Mouse (Mus musculus) gastrocnemius, postnatal 14 days (tissue): ENCODE data around the gene Zmynd12. TPM values are rescaled to one million over a fixed set of nuclear protein-coding genes. Genes with fewer than 3 reads are reported as not detected.

Experiments
- DNase-seq: peaks from one replicate; pipeline ENCODE4 v3.0.0; 2021; ENCODE audit warnings: mixed read lengths
- intact Hi-C: fragments of 180-260 bp; cut with DNase I; formaldehyde crosslinking; loops from one replicate; pipeline ENCODE4 v1.15.1; 2025; ENCODE audit warnings: low total_unique reads
- total RNA-seq, 2 experiments: library from RNA; stranded (reverse); gene quantifications; 2 replicates each; pipeline ENCODE4 v1.2.3; 2021

The Zmynd12 gene
- total RNA-seq, 2 experiments from 2014 or later = 0.20 TPM; not detected in 1

- intact Hi-C loops = no loop called here
- DNase-seq = no peak
These were observed 19.9 kb downstream of the Zmynd12 start for GRCm38 (mm10) chr4:119442539-119442938.

DNA sequence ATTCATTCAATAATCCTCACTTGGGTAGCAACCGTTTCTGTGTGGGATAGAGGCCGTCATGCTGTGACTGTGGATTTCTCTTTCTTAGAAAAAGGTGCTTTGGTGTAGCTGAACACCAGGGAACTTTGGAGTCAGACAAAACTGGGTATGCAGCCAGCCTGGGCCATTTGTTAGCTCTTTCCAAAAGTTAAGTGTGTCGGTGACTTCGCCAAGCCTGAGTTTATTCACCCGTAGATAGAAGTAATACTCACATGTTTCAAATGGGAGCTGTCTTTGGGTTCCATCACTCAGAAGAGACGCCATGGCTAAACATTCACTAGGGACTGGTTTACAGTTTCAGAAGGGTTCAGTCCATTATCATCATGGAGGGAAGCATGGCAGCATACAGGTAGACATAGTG lies 24.6 kb downstream of the Zmynd12 start:
- no peak for DNase-seq
- intact Hi-C loops = no loop called here

- intact Hi-C loops = no loop called here
- no peak for DNase-seq
These were observed 25.2 kb downstream of the Zmynd12 start for GRCm38 (mm10) chr4:119447786-119448185.

GRCm38 (mm10) chr4:119450436-119450835 lies 27.8 kb downstream of the Zmynd12 start:
- intact Hi-C loops = no loop called here
- no peak for DNase-seq

GRCm38 (mm10) chr4:119453128-119453527 lies 30.5 kb downstream of the Zmynd12 start:
- DNase-seq = no peak
- intact Hi-C loops = no loop called here

DNA sequence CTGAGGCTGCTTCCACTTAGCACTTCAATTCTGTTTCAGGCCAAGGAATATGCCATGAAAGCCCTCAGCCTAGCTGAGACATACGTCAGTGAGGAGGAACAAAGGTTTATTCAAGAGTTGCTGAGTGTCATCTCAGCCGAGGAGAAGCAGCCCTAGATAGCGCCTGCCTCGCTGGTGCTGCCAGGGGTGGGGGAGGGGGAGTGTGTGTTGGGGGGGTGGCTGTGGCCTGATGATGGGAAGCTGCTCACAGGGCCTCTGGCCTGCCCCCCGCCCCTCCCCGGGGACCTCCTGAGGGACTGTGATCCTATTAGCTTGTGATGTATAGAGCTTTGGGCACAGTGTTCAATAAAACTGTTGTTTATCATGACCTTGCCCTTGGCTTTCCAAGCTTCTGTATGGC lies 30.9 kb downstream of the Zmynd12 start:
- intact Hi-C loops = no loop called here
- DNase-seq = no peak

DNA sequence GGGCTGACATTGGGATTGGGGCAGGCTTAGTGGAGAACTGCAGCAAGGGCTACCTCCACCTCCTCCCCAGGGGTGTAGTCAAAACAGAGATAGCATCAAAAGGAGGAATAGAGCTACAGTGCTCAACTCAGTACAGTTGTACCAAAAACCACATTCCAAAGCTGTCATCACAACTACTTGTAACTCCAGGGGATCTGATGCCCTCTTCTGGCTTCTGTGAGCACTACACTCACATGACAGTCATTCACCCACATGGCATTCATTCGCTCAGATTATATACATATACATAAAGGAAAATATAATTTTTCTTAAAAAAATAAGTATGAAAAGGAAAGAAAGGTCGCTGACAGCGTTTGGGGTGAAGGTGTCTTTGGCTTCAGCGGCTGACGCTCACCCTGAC lies 37.7 kb downstream of the Zmynd12 start:
- no peak for DNase-seq
- intact Hi-C loops = no loop called here

DNA sequence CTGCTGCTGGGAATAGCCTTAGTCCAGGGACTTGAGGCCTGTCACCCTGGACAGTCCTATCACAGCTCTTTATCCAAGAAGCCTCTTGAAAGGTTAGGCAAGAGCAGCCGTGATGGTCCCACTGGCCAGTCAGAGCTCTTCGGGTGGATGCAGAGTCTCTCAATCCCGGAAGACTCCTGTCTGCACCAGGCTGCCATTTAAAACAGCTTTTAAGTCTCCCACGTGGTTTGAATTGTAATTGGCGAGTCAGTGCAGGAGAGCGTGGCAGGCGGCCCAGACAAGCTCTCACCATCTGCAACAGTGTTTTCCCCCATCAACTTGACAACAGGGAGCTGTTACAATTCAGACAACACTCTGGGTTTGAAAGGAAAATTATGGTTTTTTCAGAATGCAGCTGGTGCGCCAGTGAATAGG lies 38.1 kb downstream of the Zmynd12 start:
- peak; percentile 53 for DNase-seq
- intact Hi-C loops = no loop called here

- DNase-seq = no peak
- intact Hi-C loops = no loop called here
These were observed 39.8 kb downstream of the Zmynd12 start for GRCm38 (mm10) chr4:119462457-119462856.

GRCm38 (mm10) chr4:119462858-119463755 lies 40.5 kb downstream of the Zmynd12 start:
- intact Hi-C loops = no loop called here
- peak; percentile 77 for DNase-seq

DNA sequence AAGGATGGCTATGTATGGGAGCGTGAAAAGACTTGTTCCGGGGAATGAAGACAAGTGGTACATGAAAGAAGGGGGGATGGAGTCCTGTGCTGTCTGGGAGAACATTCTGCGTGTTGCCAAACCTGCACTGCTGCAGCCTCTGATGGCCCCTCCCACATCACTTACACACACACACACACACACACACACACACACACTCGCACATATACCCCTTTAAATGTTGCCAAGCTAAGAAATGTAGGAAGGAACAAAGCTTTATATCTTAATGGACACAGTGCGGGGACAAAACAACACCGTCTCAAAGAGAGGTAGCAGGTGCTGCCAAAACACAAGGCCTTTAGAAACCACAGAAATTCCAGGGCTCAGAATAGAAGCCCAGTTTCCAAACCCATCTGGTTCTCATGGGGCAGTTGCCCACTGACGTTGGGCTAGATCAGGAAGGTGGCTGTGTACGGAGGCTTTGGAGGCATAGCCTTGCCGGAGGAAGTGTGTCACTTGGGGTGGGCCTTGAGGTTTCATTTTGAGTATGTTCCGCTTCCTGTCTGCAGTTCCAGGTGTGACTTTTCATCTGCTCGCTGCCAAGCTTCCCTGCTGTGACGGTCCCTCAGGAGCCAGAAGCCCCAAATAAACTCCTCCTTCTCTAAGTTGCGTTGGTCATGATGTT lies 41.3 kb downstream of the Zmynd12 start:
- intact Hi-C loops = no loop called here
- DNase-seq = no peak

- intact Hi-C loops = no loop called here
- no peak for DNase-seq
These were observed 43.2 kb downstream of the Zmynd12 start for GRCm38 (mm10) chr4:119465841-119466240.

DNA sequence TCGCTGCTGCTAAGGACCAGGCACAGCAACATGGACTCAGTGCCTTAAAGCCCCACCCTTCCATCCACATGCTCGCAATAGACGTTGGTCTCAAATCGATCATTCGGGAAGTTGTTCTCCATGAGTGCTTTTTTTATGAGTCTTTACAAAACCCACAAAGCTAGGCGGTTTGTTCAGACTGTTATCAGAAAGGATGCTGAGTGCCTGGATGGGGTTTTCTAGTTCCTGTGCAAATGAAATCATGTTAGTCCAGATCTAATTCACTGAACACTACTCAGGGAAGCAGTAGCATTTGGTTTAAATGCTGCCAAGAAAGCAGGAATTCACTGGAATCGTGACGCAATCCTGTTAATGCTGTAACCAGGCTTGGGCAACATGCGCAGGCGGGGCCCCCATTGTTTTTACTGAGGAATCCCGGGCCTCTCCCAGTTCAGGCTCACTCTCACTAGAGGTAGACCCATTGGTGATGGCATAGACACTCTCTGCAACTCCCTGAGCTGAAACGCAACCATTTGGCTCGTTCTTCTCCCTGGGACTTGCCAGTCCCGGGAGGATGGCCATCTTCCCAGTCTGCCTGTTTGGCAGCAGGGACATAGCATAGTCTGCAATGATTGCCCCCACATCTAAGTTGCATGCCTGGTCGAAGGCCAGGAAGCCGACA lies 45.2 kb downstream of the Zmynd12 start:
- intact Hi-C loops = no loop called here
- peak; percentile 23 for DNase-seq

DNA sequence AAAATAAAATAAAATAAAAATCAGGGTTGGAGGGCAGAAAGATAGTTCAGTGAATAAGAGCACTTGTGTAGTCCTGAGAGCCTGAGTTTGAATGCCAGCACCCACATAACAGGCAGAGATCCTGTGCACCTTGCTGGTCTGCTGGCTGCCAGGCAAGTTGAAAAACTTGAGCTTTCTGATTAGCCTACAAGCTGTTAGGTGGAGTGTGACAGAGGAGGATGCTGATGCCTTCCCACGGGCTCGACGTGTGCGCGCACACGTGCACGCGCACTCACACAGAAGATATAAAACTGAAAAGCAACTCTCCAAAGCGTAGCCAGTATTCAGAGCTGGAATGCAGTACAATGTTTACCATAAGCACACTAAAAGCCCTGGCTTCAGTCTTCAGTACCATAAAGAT lies 49.9 kb downstream of the Zmynd12 start:
- intact Hi-C loops = no loop called here
- DNase-seq = no peak

DNA sequence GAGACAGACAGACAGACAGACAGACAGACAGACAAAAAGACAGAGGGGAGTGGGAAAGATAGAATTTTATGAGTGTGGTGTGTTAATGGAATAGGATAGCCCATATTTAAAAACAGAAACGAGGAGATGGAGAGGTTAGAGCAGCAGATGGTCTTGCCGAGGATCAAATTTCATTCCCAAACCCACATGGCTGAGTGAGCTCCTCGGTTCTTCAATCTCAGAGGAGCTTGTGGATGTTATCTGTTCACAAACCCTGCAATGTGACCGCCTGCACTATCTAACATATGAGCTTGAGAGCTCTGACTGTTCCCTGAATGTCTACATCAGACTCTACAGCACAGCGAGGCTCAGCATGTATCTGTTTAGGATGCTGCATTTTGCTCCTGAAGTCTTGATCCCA lies 50.5 kb downstream of the Zmynd12 start:
- no peak for DNase-seq
- intact Hi-C loops = no loop called here

- intact Hi-C loops = no loop called here
- peak; percentile 4 for DNase-seq
These were observed 60.4 kb downstream of the Zmynd12 start for GRCm38 (mm10) chr4:119483051-119483450.

GRCm38 (mm10) chr4:119484882-119485281 lies 62.3 kb downstream of the Zmynd12 start:
- intact Hi-C loops = no loop called here
- no peak for DNase-seq

DNA sequence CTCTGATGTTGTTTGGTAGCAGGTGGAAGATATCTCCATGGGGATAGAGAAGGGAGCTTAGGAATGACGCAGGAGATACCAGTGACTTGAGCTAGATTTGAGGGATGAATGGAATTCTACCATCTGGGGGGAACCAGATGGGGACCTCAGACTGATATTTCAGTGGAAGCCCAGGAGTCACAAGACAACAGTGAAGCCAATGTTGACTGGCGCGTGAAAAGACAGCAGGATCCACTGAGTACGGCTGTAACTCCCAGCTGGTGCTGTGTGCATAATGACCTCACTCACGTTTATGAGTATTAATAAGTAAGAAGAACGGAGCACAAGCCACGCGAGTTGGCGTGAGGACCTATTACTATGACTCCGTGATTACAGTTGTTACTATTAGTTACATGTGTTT lies 67.1 kb downstream of the Zmynd12 start:
- no peak for DNase-seq

DNA sequence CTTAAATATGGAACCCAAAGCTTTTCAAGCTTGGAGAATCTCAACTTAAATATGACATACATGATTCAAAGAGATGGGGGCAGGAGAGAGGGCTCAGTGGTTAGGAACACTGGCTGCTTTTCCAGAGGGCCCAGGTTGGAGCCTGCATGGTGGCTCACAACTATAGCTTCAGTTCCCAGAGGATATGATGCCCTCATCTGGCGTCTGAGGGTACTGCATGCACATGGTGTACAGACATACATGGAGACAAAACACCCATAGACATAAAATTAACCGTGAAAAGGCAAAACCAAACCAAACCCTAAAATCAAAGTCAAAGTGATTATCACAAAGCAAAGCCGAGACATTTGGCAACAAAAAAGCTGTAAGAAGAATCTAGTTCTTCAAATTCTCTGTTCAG lies 68.2 kb downstream of the Zmynd12 start:
- intact Hi-C loops = no loop called here
- no peak for DNase-seq

More for the DNA sequence above, 67.1 kb downstream of the Zmynd12 start:
- intact Hi-C loops = no loop called here

- peak; percentile 69 for DNase-seq
- intact Hi-C loops = no loop called here
These were observed 69.8 kb downstream of the Zmynd12 start, which contains the start of gene Rimkla for GRCm38 (mm10) chr4:119492291-119492932. Gene Rimkla, minus strand, starts transcription at chr4:119492628.
